Mouse (Mus musculus) liver, embryonic 14.5 days (tissue): ENCODE data around the gene Fbxw4.

Source experiments
- CTCF ChIP-seq: IDR thresholded peaks from 2 replicates; pipeline ENCODE4 v1.5.1; 2016; ENCODE audit warnings: antibody characterized with exemption, low read depth, control low read depth
- EP300 ChIP-seq: IDR thresholded peaks from 2 replicates; pipeline ENCODE4 v1.6.1; 2016; ENCODE audit warnings: antibody characterized with exemption, low read depth

DNA sequence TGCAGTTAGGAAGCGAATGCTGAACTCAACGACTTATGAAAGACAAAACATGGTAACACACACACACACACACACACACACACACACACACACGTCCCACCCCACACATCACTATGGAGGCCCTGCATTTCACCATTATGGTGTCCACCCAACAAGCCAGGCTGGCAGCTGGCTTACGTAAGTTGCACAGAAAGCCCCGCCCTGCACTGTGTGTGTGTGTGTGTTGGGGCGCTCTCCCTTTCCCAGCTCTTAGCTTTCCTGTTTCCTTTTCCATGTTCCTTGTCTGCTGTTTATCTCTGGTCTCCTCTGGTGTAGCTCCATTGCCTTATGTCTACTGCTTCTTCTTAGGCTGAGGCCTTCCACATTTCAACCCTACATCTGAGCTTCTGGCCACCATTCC, 41.9 kb downstream of the Fbxw4 start:
- TF ChIP-seq CTCF (no peak), EP300 (no peak)
